Mouse (Mus musculus): Measurements from ENCODE around the gene Ndel1. TPM values are rescaled to one million over a fixed set of nuclear protein-coding genes. Genes with fewer than 3 reads are reported as not detected.
A peak's percentile ranks its signal among the peaks of the same experiment; 100 is the strongest.

Gene Ndel1
- total RNA-seq, 2 experiments from 2014 or later, result 108 to 115 TPM

DNA sequence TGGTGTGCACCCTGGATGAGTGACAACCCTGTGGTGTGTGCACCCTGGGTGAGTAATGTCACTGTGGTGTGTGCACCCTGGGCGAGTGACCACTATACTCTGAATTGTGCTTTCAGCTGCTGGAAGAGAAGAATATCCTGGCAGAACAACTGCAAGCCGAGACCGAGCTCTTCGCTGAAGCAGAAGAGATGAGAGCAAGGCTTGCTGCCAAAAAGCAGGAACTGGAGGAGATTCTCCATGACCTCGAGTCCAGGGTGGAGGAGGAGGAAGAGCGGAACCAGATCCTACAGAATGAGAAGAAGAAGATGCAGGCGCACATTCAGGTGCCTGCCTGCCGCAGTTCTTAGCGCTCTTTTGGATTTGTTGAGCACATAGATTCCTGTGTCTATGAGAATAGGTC, 84.4 kb downstream of the Ndel1 start:
- intact Hi-C loops (cut with DNase I), result no loop called here
- no peak for DNase-seq (ENCODE audit: extremely low spot score in 1 of 2, low spot score in 2 of 2)
- TF ChIP-seq CTCF (IDR thresholded peaks at IDR 0.05), result no peak
- Histone ChIP-seq H3K27ac (no peak overlapping the region), H3K4me3 (no peak overlapping the region)

DNA sequence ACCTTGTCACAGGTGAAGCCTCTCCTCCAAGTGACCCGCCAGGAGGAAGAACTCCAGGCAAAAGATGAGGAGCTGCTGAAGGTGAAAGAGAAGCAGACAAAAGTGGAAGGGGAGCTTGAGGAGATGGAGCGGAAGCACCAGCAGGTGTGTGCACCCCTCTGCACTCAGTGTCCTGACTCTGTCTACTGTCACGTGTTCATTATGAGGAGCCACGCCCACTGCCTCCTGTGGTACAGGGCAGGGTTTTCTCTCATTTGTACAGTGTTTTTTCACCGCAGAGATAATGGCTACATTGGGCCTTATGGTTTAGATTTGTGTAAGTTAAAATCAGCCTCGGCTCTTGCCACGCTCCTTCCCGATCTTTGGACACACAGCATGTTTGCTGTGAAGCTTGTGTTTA, 85.8 kb downstream of the Ndel1 start:
- no peak for TF ChIP-seq CTCF (IDR thresholded peaks at IDR 0.05)
- intact Hi-C loops (cut with DNase I), result no loop called here
- Histone ChIP-seq H3K4me3 (no peak overlapping the region), H3K27ac (no peak overlapping the region)
- no peak for DNase-seq (ENCODE audit: extremely low spot score in 1 of 2, low spot score in 2 of 2)

DNA sequence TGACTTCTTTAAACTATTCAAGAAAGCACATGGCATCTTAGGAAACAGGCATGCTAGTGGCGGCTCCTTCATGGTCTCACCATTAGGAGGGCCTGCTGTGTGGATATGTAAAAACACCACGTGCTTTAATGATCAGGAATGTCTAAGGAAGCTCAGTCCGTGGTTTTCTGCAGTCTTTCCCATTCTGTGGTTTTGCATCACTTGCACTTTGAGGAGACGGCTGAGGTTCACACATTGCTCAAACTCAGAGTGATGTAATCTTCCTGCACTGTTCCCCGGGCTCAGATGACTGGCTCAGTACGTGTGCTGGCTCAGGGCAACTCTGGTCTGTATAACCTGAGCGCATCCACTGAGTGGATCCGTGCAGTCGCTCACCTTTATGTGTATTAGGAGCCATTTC, 89.3 kb downstream of the Ndel1 start:
- no peak for TF ChIP-seq CTCF (IDR thresholded peaks at IDR 0.05)
- no peak overlapping the region for H3K4me3 ChIP-seq
- no peak for DNase-seq (ENCODE audit: extremely low spot score in 1 of 2, low spot score in 2 of 2)
- intact Hi-C loops (cut with DNase I), result no loop called here
- H3K27ac ChIP-seq, result no peak overlapping the region

DNA sequence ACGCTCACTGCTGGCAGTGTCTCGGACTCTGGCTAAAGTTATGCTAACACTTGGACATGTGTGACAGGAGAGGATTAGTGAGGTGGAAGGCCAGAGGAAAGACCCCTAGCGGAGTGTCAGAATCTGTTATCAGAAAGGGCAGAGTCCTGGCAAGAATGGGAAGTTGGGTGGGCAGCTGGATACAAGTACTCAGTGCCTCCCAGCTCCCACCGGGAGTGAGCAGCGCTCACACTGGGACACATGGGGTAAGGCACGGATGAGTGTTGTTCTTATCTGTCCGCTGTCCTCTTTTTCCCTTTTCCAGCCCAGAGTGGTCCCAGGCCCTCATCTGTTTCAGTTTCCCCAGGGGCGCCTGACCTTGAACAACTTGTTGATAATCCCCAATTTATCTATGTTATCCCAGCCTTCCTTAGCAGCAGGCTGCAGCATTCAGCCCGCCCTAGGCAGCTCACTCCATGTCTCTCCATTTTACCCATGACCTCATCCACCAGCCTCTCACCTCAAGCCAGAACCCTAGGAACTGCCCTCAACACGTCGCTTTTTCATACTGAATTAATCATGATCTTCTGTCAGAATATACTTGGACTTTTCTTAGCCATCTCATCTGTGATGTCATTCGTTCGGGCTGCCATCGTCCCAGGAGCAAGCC, 91.1 kb downstream of the Ndel1 start:
- intact Hi-C loops (cut with DNase I), result no loop called here
- H3K27ac ChIP-seq, result no peak overlapping the region
- no peak for TF ChIP-seq CTCF (IDR thresholded peaks at IDR 0.05)

DNA sequence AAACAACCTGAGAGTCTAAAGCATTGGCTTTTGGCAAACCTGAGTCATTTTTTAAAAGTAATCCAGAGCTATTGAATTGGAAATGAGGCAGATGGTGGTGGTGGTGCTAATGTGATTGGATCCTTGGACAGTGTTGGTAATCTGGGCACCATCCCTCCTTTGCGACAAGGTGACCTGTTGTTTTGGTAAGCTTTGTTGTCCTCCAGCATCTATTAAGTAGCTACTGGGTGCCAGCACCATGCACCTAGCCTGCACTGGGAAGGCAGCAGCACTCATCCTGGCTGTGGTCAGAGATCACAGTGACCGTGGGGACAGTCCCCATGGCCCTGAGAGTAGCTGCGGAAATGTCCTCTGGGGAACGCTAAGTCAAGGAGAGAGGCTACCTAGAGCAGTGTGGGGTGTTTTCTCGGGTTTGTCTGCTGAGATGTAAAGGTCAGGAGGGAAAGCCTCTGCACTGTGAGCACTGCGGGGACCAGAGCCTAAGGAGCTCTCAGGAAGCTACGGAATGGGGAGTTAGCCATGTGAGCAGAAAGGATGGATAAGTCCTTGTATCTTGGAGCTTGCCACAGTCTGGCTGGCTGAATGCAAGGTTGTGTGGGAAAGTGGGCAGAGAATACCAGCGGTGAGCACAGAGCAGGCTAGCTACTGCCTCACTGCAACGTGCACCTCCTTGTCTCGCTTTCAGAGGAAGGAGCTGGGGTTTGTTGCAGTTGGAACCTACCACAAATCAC, 91.8 kb downstream of the Ndel1 start:
- Histone ChIP-seq H3K4me3 (no peak overlapping the region), H3K27ac (peak overlapping the region; percentile 40; the same call in 1 of the 2 replicates)
- intact Hi-C loops (cut with DNase I), result no loop called here
- no peak for DNase-seq (ENCODE audit: extremely low spot score in 1 of 2, low spot score in 2 of 2)
- no peak for TF ChIP-seq CTCF (IDR thresholded peaks at IDR 0.05)

More for the DNA sequence above, 91.1 kb downstream of the Ndel1 start:
- DNase-seq (ENCODE audit: extremely low spot score in 1 of 2, low spot score in 2 of 2), result no peak
- no peak overlapping the region for H3K4me3 ChIP-seq

DNA sequence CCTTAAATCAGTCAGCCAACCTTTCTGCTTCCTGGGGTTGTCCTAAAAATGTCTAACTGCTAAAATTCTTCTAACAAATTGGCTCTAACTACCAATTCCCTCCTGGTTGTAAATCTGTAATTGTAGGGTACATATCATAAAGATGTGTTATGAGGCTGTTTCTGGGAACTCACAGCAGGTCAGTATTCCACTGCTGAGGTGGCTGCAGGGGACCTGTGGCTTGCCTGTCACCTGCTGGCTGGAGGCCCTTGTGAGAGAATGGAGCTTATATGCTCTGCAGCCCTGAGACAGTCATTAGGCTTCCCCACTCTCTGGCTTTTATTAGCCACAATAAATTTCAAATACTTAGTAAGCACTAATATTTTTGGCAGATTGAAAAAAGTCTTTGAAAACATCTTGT, 92.8 kb downstream of the Ndel1 start:
- DNase-seq (ENCODE audit: extremely low spot score in 1 of 2, low spot score in 2 of 2), result no peak
- no peak for TF ChIP-seq CTCF (IDR thresholded peaks at IDR 0.05)
- H3K27ac ChIP-seq, result no peak overlapping the region
- intact Hi-C loops (cut with DNase I), result no loop called here
- H3K4me3 ChIP-seq, result no peak overlapping the region

DNA sequence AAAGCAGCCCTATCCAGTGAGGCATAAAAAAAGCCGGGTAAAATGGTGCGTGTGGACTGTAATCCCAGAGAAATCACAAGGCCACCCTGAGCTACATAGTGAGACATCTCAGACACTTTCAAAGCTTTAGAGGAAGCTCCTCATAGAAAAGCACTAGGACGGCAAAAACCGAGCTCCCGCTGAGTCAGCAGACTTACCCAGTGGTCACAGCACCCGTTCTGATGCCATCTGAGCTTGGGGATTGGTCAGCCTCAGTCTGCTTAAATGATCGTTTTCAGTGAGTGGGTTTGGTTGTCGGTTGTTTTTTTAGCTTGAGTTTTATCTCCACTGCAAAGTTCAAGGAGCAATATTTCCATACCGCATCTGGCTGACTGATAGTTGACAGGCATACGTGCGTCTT, 93.7 kb downstream of the Ndel1 start:
- H3K27ac ChIP-seq, result no peak overlapping the region
- intact Hi-C loops (cut with DNase I), result no loop called here
- DNase-seq (ENCODE audit: extremely low spot score in 1 of 2, low spot score in 2 of 2), result no peak
- TF ChIP-seq CTCF (IDR thresholded peaks at IDR 0.05), result no peak
- H3K4me3 ChIP-seq, result no peak overlapping the region

DNA sequence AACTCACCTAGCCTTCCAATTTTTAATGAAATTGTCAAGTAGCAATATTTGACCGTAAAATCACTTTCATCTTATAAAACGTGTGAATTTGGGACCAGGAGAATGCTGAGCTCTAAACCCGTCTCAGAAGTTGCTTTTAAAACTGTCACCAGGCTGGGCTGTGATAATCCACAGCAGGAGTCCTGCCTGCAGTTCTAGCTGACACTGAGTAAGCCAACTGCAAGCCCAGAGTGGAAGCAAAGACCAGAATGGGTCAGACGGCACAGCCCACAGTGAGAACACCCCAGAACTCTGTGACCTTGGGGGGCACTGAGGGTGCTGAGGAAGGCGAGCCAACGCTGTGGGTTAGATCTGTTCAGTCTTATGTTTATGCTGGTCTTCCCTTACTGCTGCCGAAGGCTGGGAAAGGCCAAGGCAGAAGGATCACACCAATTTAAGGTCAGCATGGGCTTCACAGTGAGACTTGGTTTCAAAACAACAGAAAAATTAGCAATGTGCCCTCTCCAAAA, 95.5 kb downstream of the Ndel1 start:
- no peak for TF ChIP-seq CTCF (IDR thresholded peaks at IDR 0.05)
- no peak for DNase-seq (ENCODE audit: extremely low spot score in 1 of 2, low spot score in 2 of 2)
- intact Hi-C loops (cut with DNase I), result no loop called here
- no peak overlapping the region for H3K27ac ChIP-seq
- H3K4me3 ChIP-seq, result no peak overlapping the region

Other genes starting within 250 kb of the Ndel1 start
- gene Myh10, start 180.3 kb downstream of the Ndel1 start, total RNA-seq (2021), result 100 to 1,000 TPM; 219 to 221 TPM
- gene Rnf222, start 16.7 kb upstream of the Ndel1 start, total RNA-seq (2021), result not detected
- 100 to 1,000 TPM; 727 to 749 TPM for gene Rpl26, start 29.7 kb upstream of the Ndel1 start, total RNA-seq (2021)
- under 1 TPM; 0.44 to 0.95 TPM for gene Odf4, start 55.2 kb upstream of the Ndel1 start, total RNA-seq (2021)
- 10 to 100 TPM; 22.4 to 22.6 TPM for gene Arhgef15, start 85.6 kb upstream of the Ndel1 start, total RNA-seq (2021)
- gene Slc25a35, start 96.3 kb upstream of the Ndel1 start, total RNA-seq (2021), result 1 to 10 TPM; 5.0 to 5.2 TPM
- 10 to 100 TPM; 15.7 to 17.0 TPM for gene Rangrf, start 103.3 kb upstream of the Ndel1 start, total RNA-seq (2021)
- gene Pfas, start 136.6 kb upstream of the Ndel1 start, total RNA-seq (2021), result 10 to 100 TPM; 20.1 to 24.7 TPM
- gene Ctc1, start 144.1 kb upstream of the Ndel1 start, total RNA-seq (2021), result 10 to 100 TPM; 38.7 to 39.8 TPM
- under 1 TPM; 0.25 to 0.30 TPM for gene Aurkb, start 173.8 kb upstream of the Ndel1 start, total RNA-seq (2021)
- 10 to 100 TPM; 31.1 to 33.8 TPM for gene Borcs6, start 187.9 kb upstream of the Ndel1 start, total RNA-seq (2021)
- 10 to 100 TPM; 23.3 to 28.0 TPM for gene Tmem107, start 198.9 kb upstream of the Ndel1 start, total RNA-seq (2021)
- 1,000 to 10,000 TPM; 1,115 to 1,119 TPM for gene Vamp2, start 216.6 kb upstream of the Ndel1 start, total RNA-seq (2021)
- 100 to 1,000 TPM; 114 to 185 TPM for gene Per1, start 223.4 kb upstream of the Ndel1 start, total RNA-seq (2021)
- gene Hes7, start 248.5 kb upstream of the Ndel1 start, total RNA-seq (2021), result under 1 TPM; 0.57 to 0.82 TPM

Data from left cerebral cortex, adult 2 months (tissue).